Mouse (Mus musculus): ENCODE data around the gene Eef1akmt4.

DNA sequence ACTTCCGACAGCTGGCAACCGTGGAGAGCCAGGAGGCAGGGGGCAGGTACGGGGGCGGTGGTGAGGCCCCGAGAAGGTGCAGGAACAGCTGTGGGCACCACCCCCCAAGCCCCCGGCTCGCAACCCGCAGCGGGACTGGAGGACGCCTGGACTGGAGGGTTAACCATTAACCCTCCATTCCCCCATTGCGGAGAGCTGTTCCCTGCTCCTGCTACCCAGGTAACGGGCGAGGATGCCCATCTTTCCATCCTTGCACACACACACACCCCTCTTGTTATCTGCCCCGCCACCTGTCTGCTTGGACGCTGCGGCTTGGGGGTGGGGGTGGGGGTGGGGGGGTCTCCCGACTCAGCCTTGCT is 20.7 kb upstream of the Eef1akmt4 start:
- no peak for TF ChIP-seq POLR2A (IDR thresholded peaks at IDR 0.05; ENCODE audit: insufficient read depth, low read depth, low read length)
- no peak for TF ChIP-seq EP300 (IDR thresholded peaks at IDR 0.05; ENCODE audit: insufficient read depth, low read depth, low read length)
